Mouse (Mus musculus): Measurements from ENCODE around the gene Ppp4r1.
A peak's percentile ranks its signal among the peaks of the same experiment; 100 is the strongest.

Ppp4r1 gene

GRCm38 (mm10) chr17:65802026-65802425, 19.7 kb downstream of the Ppp4r1 start:
- DNase-seq (ENCODE audit: low read depth, low spot score), result no peak

- no peak for DNase-seq (ENCODE audit: low read depth, low spot score)
Observed at GRCm38 (mm10) chr17:65805966-65806365, 23.6 kb downstream of the Ppp4r1 start.

- DNase-seq (ENCODE audit: low read depth, low spot score), result no peak
Observed at GRCm38 (mm10) chr17:65806416-65806815, 24.0 kb downstream of the Ppp4r1 start.

GRCm38 (mm10) chr17:65811032-65811431, 28.7 kb downstream of the Ppp4r1 start:
- no peak for DNase-seq (ENCODE audit: low read depth, low spot score)

- no peak for DNase-seq (ENCODE audit: low read depth, low spot score)
Observed at GRCm38 (mm10) chr17:65813763-65814162, 31.4 kb downstream of the Ppp4r1 start.

GRCm38 (mm10) chr17:65820197-65820596, 37.8 kb downstream of the Ppp4r1 start:
- DNase-seq (ENCODE audit: low read depth, low spot score), result no peak

GRCm38 (mm10) chr17:65822423-65822822, 40.0 kb downstream of the Ppp4r1 start:
- no peak for DNase-seq (ENCODE audit: low read depth, low spot score)

- DNase-seq (ENCODE audit: low read depth, low spot score), result no peak
Observed at GRCm38 (mm10) chr17:65824246-65824645, 41.9 kb downstream of the Ppp4r1 start.

GRCm38 (mm10) chr17:65826257-65826656, 43.9 kb downstream of the Ppp4r1 start:
- DNase-seq (ENCODE audit: low read depth, low spot score), result peak; percentile 35

GRCm38 (mm10) chr17:65827119-65827840, 44.9 kb downstream of the Ppp4r1 start:
- DNase-seq (ENCODE audit: low read depth, low spot score), result no peak

- DNase-seq (ENCODE audit: low read depth, low spot score), result no peak
Observed at GRCm38 (mm10) chr17:65827904-65828303, 45.5 kb downstream of the Ppp4r1 start.

GRCm38 (mm10) chr17:65828951-65829350, 46.6 kb downstream of the Ppp4r1 start:
- no peak for DNase-seq (ENCODE audit: low read depth, low spot score)

GRCm38 (mm10) chr17:65830216-65830863, 48.0 kb downstream of the Ppp4r1 start:
- DNase-seq (ENCODE audit: low read depth, low spot score), result no peak

- no peak for DNase-seq (ENCODE audit: low read depth, low spot score)
Observed at GRCm38 (mm10) chr17:65833891-65834290, 51.5 kb downstream of the Ppp4r1 start.

- no peak for DNase-seq (ENCODE audit: low read depth, low spot score)
Observed at GRCm38 (mm10) chr17:65836746-65837145, 54.4 kb downstream of the Ppp4r1 start.

GRCm38 (mm10) chr17:65839541-65840256, 57.3 kb downstream of the Ppp4r1 start:
- no peak for DNase-seq (ENCODE audit: low read depth, low spot score)

GRCm38 (mm10) chr17:65842669-65843381, 60.5 kb downstream of the Ppp4r1 start:
- DNase-seq (ENCODE audit: low read depth, low spot score), result no peak

GRCm38 (mm10) chr17:65845423-65845822, 63.0 kb downstream of the Ppp4r1 start:
- DNase-seq (ENCODE audit: low read depth, low spot score), result no peak

GRCm38 (mm10) chr17:65847694-65848449, 65.5 kb downstream of the Ppp4r1 start:
- DNase-seq (ENCODE audit: low read depth, low spot score), result no peak

- no peak for DNase-seq (ENCODE audit: low read depth, low spot score)
Observed at GRCm38 (mm10) chr17:65850487-65850886, 68.1 kb downstream of the Ppp4r1 start.

GRCm38 (mm10) chr17:65851749-65852148, 69.4 kb downstream of the Ppp4r1 start:
- no peak for DNase-seq (ENCODE audit: low read depth, low spot score)
